In genomic region chr2:7068281-7068680, GRCm38 (mm10) we compare ENCODE assay signal across 26 mouse cellular contexts.
DNase-seq lines count a peak whose midpoint lies in the region; ATAC-seq and TF ChIP-seq lines count a peak whose summit lies in the region.
"Had no signal": no experiment of that assay in that cellular context is flagged by ENCODE, and none has a peak within 500 bp of the region (broad histone marks: within the 10 kb centered on the region; RNA-seq: fewer than 3 reads in every experiment).

No protein-coding gene starts in this region.

- peak overlapping the region; percentile 15; the same call in 1 of the 2 replicates for H3K27ac ChIP-seq in forebrain, embryonic 15.5 days (replicated peaks)
- no peak overlapping the region for H3K27ac ChIP-seq in forebrain, embryonic 12.5 days
- peak overlapping the region; percentile 21; the same call in 1 of the 2 replicates for H3K27ac ChIP-seq in heart, embryonic 13.5 days (replicated peaks)
- H3K27ac ChIP-seq in layer of hippocampus, adult 2 months, result peak overlapping the region; percentile 88
- H3K27ac ChIP-seq: embryonic facial prominence, embryonic 13.5 days; hindbrain, embryonic 15.5 days; kidney, embryonic 15.5 days; limb, embryonic 12.5 days; liver, embryonic 15.5 days had no signal

- WGBS in forebrain, embryonic 15.5 days, result 48% methylated on average over 6 of the region's 6 CpGs
- WGBS in forebrain, embryonic 12.5 days, result 54% methylated on average over 6 of the region's 6 CpGs
- WGBS in heart, embryonic 13.5 days, result 77% methylated on average over 6 of the region's 6 CpGs

- intact Hi-C loops in heart, postnatal 25 days (cut with DNase I), result no loop called here

- DNase-seq in heart, postnatal 25 days (ENCODE audit: low spot score), result no peak
- DNase-seq in layer of hippocampus, adult 2 months (ENCODE audit: low spot score in 2 of 2), result no peak
- DNase-seq in layer of hippocampus, adult 11-12 months (ENCODE audit: low spot score), result no peak
- DNase-seq in brain, adult 2 months (ENCODE audit: low read depth, low spot score), result peak; percentile 70
- no peak for DNase-seq in adrenal gland, adult 8-10 months
- DNase-seq: adrenal gland, postnatal 10 days; cerebellum, adult 11 months; cerebellum, adult 9-11 months; gastrocnemius, postnatal 10 days; kidney, adult 18-20 months; kidney, postnatal 25 days; lung, embryonic 14.5 days; lung, postnatal 14 days; midbrain, embryonic 14.5 days; thymus, adult 2 months; thymus, postnatal 36 days had no signal

- no peaks in the 10 kb centered on the region for H3K9me3 ChIP-seq in forebrain, embryonic 15.5 days
- H3K9me3 ChIP-seq in forebrain, embryonic 12.5 days, result no peaks in the 10 kb centered on the region
- no peaks in the 10 kb centered on the region for H3K9me3 ChIP-seq in heart, embryonic 13.5 days
- H3K9me3 ChIP-seq: embryonic facial prominence, embryonic 13.5 days; heart, embryonic 12.5 days; hindbrain, embryonic 15.5 days; kidney, embryonic 15.5 days; limb, embryonic 12.5 days; liver, embryonic 15.5 days had no signal

- ATAC-seq in forebrain, embryonic 15.5 days (replicated peaks), result no peak
- no peak for ATAC-seq in forebrain, embryonic 12.5 days (ENCODE audit: low FRiP score)
- no peak for ATAC-seq in heart, embryonic 13.5 days (ENCODE audit: extremely low read depth, insufficient number of reproducible peaks, low FRiP score, low TSS enrichment)

- no peak overlapping the region for H3K4me3 ChIP-seq in forebrain, embryonic 15.5 days
- no peak overlapping the region for H3K4me3 ChIP-seq in forebrain, embryonic 12.5 days (replicated peaks)
- H3K4me3 ChIP-seq in heart, embryonic 13.5 days, result no peak overlapping the region
- no peak overlapping the region for H3K4me3 ChIP-seq in layer of hippocampus, adult 2 months
- H3K4me3 ChIP-seq: embryonic facial prominence, embryonic 13.5 days; heart, embryonic 12.5 days; hindbrain, embryonic 15.5 days; kidney, embryonic 15.5 days; limb, embryonic 12.5 days; liver, embryonic 15.5 days had no signal

- peaks cover 23% of the 10 kb centered on the region for H3K4me1 ChIP-seq in forebrain, embryonic 15.5 days
- H3K4me1 ChIP-seq in forebrain, embryonic 12.5 days, result peaks cover 9% of the 10 kb centered on the region
- peaks cover 50% of the 10 kb centered on the region for H3K4me1 ChIP-seq in heart, embryonic 13.5 days
- H3K4me1 ChIP-seq: liver, embryonic 15.5 days had no signal

- H3K36me3 ChIP-seq in forebrain, embryonic 15.5 days, result no peaks in the 10 kb centered on the region
- no peaks in the 10 kb centered on the region for H3K36me3 ChIP-seq in forebrain, embryonic 12.5 days (replicated peaks)
- 0 out of 2 replicates have a peak, but pooled peaks cover 3% of the 10 kb centered on the region for H3K36me3 ChIP-seq in heart, embryonic 13.5 days
- H3K36me3 ChIP-seq: embryonic facial prominence, embryonic 13.5 days; heart, embryonic 12.5 days; hindbrain, embryonic 15.5 days; kidney, embryonic 15.5 days; limb, embryonic 12.5 days; liver, embryonic 15.5 days had no signal

- no peak for TF ChIP-seq CTCF in layer of hippocampus, adult 2 months (conservative IDR thresholded peaks at IDR 0.05)

- H3K9ac ChIP-seq in forebrain, embryonic 15.5 days (replicated peaks), result no peak overlapping the region
- no peak overlapping the region for H3K9ac ChIP-seq in forebrain, embryonic 12.5 days
- H3K9ac ChIP-seq in heart, embryonic 13.5 days, result 0 out of 2 replicates have a peak overlapping the region, but pooled peaks have one; percentile 33
- H3K9ac ChIP-seq: embryonic facial prominence, embryonic 13.5 days; heart, embryonic 12.5 days; hindbrain, embryonic 15.5 days; kidney, embryonic 15.5 days; limb, embryonic 12.5 days; liver, embryonic 15.5 days; lung, embryonic 14.5 days had no signal

- H3K4me2 ChIP-seq in forebrain, embryonic 15.5 days (replicated peaks), result no peak overlapping the region
- H3K4me2 ChIP-seq in forebrain, embryonic 12.5 days, result no peak overlapping the region
- no peak overlapping the region for H3K4me2 ChIP-seq in heart, embryonic 13.5 days
- H3K4me2 ChIP-seq: embryonic facial prominence, embryonic 13.5 days; heart, embryonic 12.5 days; hindbrain, embryonic 15.5 days; kidney, embryonic 15.5 days; limb, embryonic 12.5 days; liver, embryonic 15.5 days; lung, embryonic 14.5 days had no signal

- H3K27me3 ChIP-seq in forebrain, embryonic 15.5 days, result no peaks in the 10 kb centered on the region
- no peaks in the 10 kb centered on the region for H3K27me3 ChIP-seq in forebrain, embryonic 12.5 days
- H3K27me3 ChIP-seq in heart, embryonic 13.5 days (replicated peaks), result no peaks in the 10 kb centered on the region
- H3K27me3 ChIP-seq: CH12.LX; embryonic facial prominence, embryonic 13.5 days; heart, embryonic 12.5 days; hindbrain, embryonic 15.5 days; kidney, embryonic 15.5 days; limb, embryonic 12.5 days; liver, embryonic 15.5 days had no signal
